Mouse (Mus musculus): ENCODE data around the gene Lrrn2. TPM values are rescaled to one million over a fixed set of nuclear protein-coding genes. Genes with fewer than 3 reads are reported as not detected.
A peak's percentile ranks its signal among the peaks of the same experiment; 100 is the strongest.

The Lrrn2 gene
- 2.6 TPM in 2 replicates for polyA plus RNA-seq (2014; fragmentation: Nextera tagmentation; extraction: Ambion mirVana)

DNA sequence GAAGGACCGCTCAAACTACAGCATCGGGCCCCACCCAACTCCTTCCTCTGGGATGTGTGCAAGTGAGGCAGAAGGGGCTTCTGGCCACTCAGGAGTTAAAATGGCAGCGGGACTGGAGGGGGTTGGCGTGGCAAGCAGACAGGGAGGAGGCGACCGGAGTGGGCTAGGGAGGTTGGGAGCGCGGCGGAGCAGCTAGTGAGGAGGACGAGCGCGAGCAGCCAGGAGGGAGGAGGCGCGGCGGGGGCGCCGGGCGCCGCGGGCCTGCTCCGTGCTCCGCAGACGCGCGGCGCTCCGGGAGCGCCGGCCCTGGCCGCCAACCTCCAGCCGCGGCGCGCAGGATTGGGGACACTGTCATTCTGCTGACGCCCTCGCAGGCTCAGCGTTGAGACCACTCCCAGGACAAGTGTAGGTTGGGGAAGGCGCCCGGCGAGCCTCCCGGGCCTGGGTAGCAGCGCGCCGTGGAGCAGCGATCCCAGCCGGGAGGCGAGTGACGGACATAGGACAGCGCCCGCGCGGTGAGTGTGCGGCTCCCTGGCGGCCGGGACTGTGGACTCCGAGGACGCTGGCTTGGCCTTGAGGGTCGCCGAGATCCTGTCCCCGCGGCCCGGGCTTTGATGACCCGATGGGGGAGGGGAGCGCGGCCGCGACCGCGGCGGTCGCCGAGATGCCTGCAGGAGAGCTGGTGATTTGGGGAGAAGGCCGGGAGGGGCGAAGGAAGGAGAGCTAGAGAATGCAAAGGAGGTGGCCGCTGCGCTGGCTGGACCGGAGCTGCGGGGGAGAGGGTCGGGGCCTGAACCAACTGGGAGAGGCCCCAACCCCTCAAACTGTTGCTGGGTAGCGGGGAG lies at the start of gene Lrrn2:
Gene Lrrn2 (plus strand): TSS at position 113 of the 845 bp plus-strand sequence.
- Histone ChIP-seq H3K9ac (ENCODE audit: low read length) (peak within 1 kb of the TSS; percentile 52), H3K9me3 (ENCODE audit: control insufficient read depth, low read length) (no peaks in the 10 kb centered on the region), H3K27me3 (ENCODE audit: control insufficient read depth, insufficient read depth, low read length) (peaks cover 54% of the 10 kb centered on the region), H3K4me2 (ENCODE audit: low read depth, severe bottlenecking) (peak within 1 kb of the TSS; percentile 98), H3K4me1 (ENCODE audit: control insufficient read depth, insufficient read depth, low read length) (peaks cover 21% of the 10 kb centered on the region), H3K36me3 (ENCODE audit: control insufficient read depth, insufficient read depth, low read length) (no peaks in the 10 kb centered on the region), H3K27ac (replicated peaks; ENCODE audit: low read depth, low read length) (no peak within 1 kb of the TSS), H3K4me3 (ENCODE audit: low read depth, low read length) (peak within 1 kb of the TSS; percentile 58)
- WGBS: under 1% methylated on average over 79 of the region's 80 CpGs
- peak; percentile 48 for ATAC-seq (ENCODE audit: insufficient number of reproducible peaks, low FRiP score, low TSS enrichment, low read depth)
- peak; percentile 71 for DNase-seq (ENCODE audit: low spot score)

DNA sequence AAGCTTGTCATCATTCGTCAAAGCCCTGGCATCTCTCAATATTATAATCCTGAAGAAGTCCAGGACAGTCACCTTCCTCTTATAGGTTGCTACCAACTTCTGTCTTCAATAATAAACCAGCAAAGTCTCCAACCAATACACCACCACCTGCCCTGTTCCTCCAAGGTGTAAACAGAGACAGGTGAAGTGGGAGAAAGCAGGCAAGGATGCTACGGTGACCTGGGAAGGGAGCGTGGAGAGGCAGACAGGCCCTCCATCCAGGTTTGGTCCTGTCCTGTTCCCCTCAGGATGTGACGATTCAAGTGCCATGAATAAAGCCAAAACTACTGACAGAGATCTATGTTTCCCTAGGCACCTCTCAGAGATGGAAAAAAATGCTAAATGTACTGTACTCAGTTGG lies 48.1 kb upstream of the Lrrn2 start:
- WGBS: 82% methylated on average over 4 of the region's 4 CpGs
- Histone ChIP-seq H3K9me3 (ENCODE audit: control insufficient read depth, low read length) (no peaks in the 10 kb centered on the region), H3K9ac (ENCODE audit: low read length) (no peak overlapping the region), H3K4me3 (ENCODE audit: low read depth, low read length) (no peak overlapping the region), H3K27me3 (ENCODE audit: control insufficient read depth, insufficient read depth, low read length) (no peaks in the 10 kb centered on the region), H3K27ac (replicated peaks; ENCODE audit: low read depth, low read length) (no peak overlapping the region), H3K36me3 (ENCODE audit: control insufficient read depth, insufficient read depth, low read length) (no peaks in the 10 kb centered on the region), H3K4me1 (ENCODE audit: control insufficient read depth, insufficient read depth, low read length) (no peaks in the 10 kb centered on the region), H3K4me2 (ENCODE audit: low read depth, severe bottlenecking) (no peak overlapping the region)
- DNase-seq (ENCODE audit: low spot score) (no peak), ATAC-seq (ENCODE audit: insufficient number of reproducible peaks, low FRiP score, low TSS enrichment, low read depth) (no peak)

DNA sequence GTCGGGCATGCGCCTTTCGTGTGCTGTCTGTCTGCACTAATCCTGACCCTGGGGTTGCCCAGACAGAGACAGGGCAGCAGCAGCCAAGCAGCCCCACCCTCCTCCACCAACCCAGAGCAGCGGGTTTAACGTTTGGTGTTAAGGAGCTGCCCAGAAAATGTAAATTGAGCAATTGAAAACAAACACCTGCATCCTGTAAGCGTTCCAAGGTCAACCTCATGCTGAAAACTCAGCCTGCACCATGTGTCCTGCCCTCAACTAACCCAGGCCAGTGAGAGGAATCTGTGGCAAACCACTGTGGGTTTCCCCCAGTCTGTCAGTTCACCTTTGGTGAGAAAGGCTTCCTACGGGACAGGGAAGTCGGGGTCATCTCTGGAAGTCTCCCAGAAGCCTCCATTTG lies 46.0 kb upstream of the Lrrn2 start:
- Histone ChIP-seq H3K9me3 (ENCODE audit: control insufficient read depth, low read length) (no peaks in the 10 kb centered on the region), H3K4me1 (ENCODE audit: control insufficient read depth, insufficient read depth, low read length) (no peaks in the 10 kb centered on the region), H3K27me3 (ENCODE audit: control insufficient read depth, insufficient read depth, low read length) (no peaks in the 10 kb centered on the region), H3K9ac (ENCODE audit: low read length) (no peak overlapping the region), H3K4me3 (ENCODE audit: low read depth, low read length) (no peak overlapping the region), H3K27ac (replicated peaks; ENCODE audit: low read depth, low read length) (no peak overlapping the region), H3K36me3 (ENCODE audit: control insufficient read depth, insufficient read depth, low read length) (no peaks in the 10 kb centered on the region), H3K4me2 (ENCODE audit: low read depth, severe bottlenecking) (no peak overlapping the region)
- DNase-seq (ENCODE audit: low spot score): no peak
- ATAC-seq (ENCODE audit: insufficient number of reproducible peaks, low FRiP score, low TSS enrichment, low read depth): no peak
- WGBS: 54% methylated on average over 8 of the region's 8 CpGs

DNA sequence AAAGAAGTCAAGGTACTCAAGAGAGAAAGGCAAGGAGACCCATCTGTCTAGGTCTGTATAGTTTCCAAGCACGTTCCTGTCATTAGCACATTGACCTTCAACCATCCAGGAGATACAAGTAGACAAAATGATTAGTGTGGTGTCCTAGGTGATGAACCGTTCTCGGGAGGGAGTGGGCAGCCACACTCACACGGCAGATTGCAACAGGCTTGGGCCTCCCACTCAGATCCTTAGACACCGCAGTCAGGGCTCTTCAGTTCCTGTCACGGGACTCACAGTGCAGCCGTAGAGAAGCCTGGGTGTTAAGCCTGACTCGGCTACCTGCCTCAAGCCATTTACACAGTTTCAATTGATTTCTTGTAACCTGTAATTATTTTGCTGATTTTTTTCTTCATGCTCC lies 43.2 kb upstream of the Lrrn2 start:
- Histone ChIP-seq H3K36me3 (ENCODE audit: control insufficient read depth, insufficient read depth, low read length) (no peaks in the 10 kb centered on the region), H3K4me3 (ENCODE audit: low read depth, low read length) (no peak overlapping the region), H3K27me3 (ENCODE audit: control insufficient read depth, insufficient read depth, low read length) (no peaks in the 10 kb centered on the region), H3K9me3 (ENCODE audit: control insufficient read depth, low read length) (no peaks in the 10 kb centered on the region), H3K4me1 (ENCODE audit: control insufficient read depth, insufficient read depth, low read length) (no peaks in the 10 kb centered on the region), H3K4me2 (ENCODE audit: low read depth, severe bottlenecking) (no peak overlapping the region), H3K9ac (ENCODE audit: low read length) (no peak overlapping the region), H3K27ac (replicated peaks; ENCODE audit: low read depth, low read length) (no peak overlapping the region)
- WGBS: 85% methylated on average over 8 of the region's 8 CpGs
- ATAC-seq (ENCODE audit: insufficient number of reproducible peaks, low FRiP score, low TSS enrichment, low read depth) (no peak), DNase-seq (ENCODE audit: low spot score) (no peak)

DNA sequence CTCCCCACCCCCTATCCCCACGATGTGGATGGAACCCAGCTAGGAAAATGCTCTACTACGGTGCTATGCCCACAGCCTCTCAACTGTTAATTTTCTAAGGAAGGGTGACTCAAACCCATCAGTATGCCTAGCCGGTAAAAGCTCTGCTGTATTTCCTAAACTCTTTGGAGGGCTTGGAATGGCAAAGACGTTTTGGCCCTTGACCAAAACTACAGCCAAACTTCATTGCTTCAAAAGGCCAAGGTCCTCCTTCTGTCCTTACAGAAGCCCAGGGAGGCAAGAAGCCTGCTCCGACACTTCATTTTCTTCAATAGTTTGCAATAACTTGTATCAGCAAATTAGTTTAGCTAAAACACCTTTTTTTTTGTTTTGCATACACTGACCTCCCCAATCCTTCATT lies 42.4 kb upstream of the Lrrn2 start:
- no peaks in the 10 kb centered on the region for H3K27me3 ChIP-seq (ENCODE audit: control insufficient read depth, insufficient read depth, low read length)
- ATAC-seq (ENCODE audit: insufficient number of reproducible peaks, low FRiP score, low TSS enrichment, low read depth): no peak
- no peak for DNase-seq (ENCODE audit: low spot score)
- H3K9ac ChIP-seq (ENCODE audit: low read length): no peak overlapping the region
- H3K27ac ChIP-seq (replicated peaks; ENCODE audit: low read depth, low read length): no peak overlapping the region
- 80% methylated on average over 5 of the region's 5 CpGs for WGBS
- no peaks in the 10 kb centered on the region for H3K36me3 ChIP-seq (ENCODE audit: control insufficient read depth, insufficient read depth, low read length)
- H3K4me3 ChIP-seq (ENCODE audit: low read depth, low read length): no peak overlapping the region
- H3K4me1 ChIP-seq (ENCODE audit: control insufficient read depth, insufficient read depth, low read length): no peaks in the 10 kb centered on the region
- H3K9me3 ChIP-seq (ENCODE audit: control insufficient read depth, low read length): no peaks in the 10 kb centered on the region
- no peak overlapping the region for H3K4me2 ChIP-seq (ENCODE audit: low read depth, severe bottlenecking)

DNA sequence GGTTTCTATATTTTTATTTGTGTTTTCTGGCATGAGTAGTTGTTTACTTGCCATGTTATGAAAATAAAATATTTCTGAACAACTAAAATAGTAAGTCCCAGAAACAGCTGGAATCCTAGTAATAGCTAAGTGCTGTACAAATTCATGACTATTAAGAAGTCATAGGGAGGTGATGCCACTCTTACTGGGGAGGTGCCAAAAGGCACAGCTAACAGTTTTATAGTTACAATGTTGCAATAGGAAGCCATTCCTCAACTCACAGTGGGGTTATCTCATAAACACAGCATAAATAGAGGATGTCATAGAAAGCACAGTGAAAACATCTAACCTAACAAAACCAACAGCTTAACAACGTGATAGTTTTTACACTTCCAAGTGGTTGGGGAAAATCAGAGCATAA lies 41.7 kb upstream of the Lrrn2 start:
- H3K9ac ChIP-seq (ENCODE audit: low read length): no peak overlapping the region
- no peaks in the 10 kb centered on the region for H3K9me3 ChIP-seq (ENCODE audit: control insufficient read depth, low read length)
- no peaks in the 10 kb centered on the region for H3K27me3 ChIP-seq (ENCODE audit: control insufficient read depth, insufficient read depth, low read length)
- no peak overlapping the region for H3K4me2 ChIP-seq (ENCODE audit: low read depth, severe bottlenecking)
- H3K36me3 ChIP-seq (ENCODE audit: control insufficient read depth, insufficient read depth, low read length): no peaks in the 10 kb centered on the region
- WGBS: 69% methylated on average over 1 of the region's 1 CpGs
- no peak overlapping the region for H3K27ac ChIP-seq (replicated peaks; ENCODE audit: low read depth, low read length)
- no peak overlapping the region for H3K4me3 ChIP-seq (ENCODE audit: low read depth, low read length)
- no peak for ATAC-seq (ENCODE audit: insufficient number of reproducible peaks, low FRiP score, low TSS enrichment, low read depth)
- DNase-seq (ENCODE audit: low spot score): no peak
- no peaks in the 10 kb centered on the region for H3K4me1 ChIP-seq (ENCODE audit: control insufficient read depth, insufficient read depth, low read length)

DNA sequence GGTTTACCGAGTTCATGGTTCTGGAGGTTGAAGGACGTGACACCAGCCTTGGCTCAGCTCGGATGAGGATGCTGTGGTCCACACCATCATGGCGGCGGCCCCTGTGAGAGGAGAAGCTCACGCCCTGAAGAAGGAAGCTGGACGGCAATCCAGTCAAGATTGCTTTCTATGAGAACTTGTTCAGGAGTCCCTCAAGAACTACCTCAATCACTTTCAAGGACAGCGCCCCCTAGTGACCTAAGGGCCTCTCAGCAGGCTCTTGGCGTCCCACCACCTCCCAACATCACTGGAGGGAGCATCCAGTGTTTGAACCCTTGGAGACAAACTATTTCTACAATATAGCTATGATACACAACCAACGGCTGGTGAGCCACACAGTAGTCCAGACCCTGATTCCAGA lies 36.5 kb upstream of the Lrrn2 start:
- no peaks in the 10 kb centered on the region for H3K4me1 ChIP-seq (ENCODE audit: control insufficient read depth, insufficient read depth, low read length)
- no peak overlapping the region for H3K4me2 ChIP-seq (ENCODE audit: low read depth, severe bottlenecking)
- H3K9me3 ChIP-seq (ENCODE audit: control insufficient read depth, low read length): no peaks in the 10 kb centered on the region
- H3K27me3 ChIP-seq (ENCODE audit: control insufficient read depth, insufficient read depth, low read length): no peaks in the 10 kb centered on the region
- H3K4me3 ChIP-seq (ENCODE audit: low read depth, low read length): no peak overlapping the region
- WGBS: 81% methylated on average over 10 of the region's 10 CpGs
- H3K9ac ChIP-seq (ENCODE audit: low read length): no peak overlapping the region
- no peak overlapping the region for H3K27ac ChIP-seq (replicated peaks; ENCODE audit: low read depth, low read length)
- no peak for ATAC-seq (ENCODE audit: insufficient number of reproducible peaks, low FRiP score, low TSS enrichment, low read depth)
- DNase-seq (ENCODE audit: low spot score): no peak
- no peaks in the 10 kb centered on the region for H3K36me3 ChIP-seq (ENCODE audit: control insufficient read depth, insufficient read depth, low read length)

DNA sequence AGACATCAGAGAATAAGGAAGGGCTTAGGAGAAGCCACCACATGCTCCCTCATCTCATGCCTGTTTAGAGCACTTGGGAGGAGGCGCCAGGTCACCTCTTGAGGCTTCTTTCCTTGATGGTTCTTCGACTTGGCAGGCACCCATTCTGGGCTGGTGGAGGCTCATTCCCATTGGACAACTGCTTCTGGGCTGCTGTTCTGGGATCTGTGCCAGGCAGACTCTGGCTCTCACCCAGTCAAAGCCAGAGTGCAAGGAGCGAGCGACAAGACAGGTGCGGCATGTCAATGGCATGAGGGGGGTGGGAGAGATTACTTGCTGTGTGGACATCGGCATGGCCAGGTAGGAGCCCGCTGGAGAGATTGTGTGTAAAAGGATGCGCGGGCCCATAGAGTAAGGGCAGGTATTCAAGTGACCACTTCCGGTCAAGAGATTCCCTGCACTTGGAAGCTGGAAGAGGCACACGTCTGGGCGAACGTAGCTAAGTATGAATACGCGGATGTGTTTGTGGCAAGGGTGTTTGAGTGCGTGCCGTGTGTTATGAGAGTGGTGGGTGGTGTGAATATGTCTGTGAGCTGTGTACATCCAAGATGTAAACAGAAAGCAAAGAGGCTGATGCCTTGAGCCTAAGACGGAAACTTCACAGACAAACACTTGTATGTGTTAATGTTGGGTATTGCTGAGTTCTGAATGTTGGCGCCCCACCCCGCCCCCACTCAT lies 35.8 kb upstream of the Lrrn2 start:
- H3K27ac ChIP-seq (replicated peaks; ENCODE audit: low read depth, low read length): no peak overlapping the region
- no peak for DNase-seq (ENCODE audit: low spot score)
- no peaks in the 10 kb centered on the region for H3K9me3 ChIP-seq (ENCODE audit: control insufficient read depth, low read length)
- H3K4me3 ChIP-seq (ENCODE audit: low read depth, low read length): no peak overlapping the region
- no peaks in the 10 kb centered on the region for H3K36me3 ChIP-seq (ENCODE audit: control insufficient read depth, insufficient read depth, low read length)
- no peak overlapping the region for H3K9ac ChIP-seq (ENCODE audit: low read length)
- no peaks in the 10 kb centered on the region for H3K4me1 ChIP-seq (ENCODE audit: control insufficient read depth, insufficient read depth, low read length)
- no peak overlapping the region for H3K4me2 ChIP-seq (ENCODE audit: low read depth, severe bottlenecking)
- H3K27me3 ChIP-seq (ENCODE audit: control insufficient read depth, insufficient read depth, low read length): no peaks in the 10 kb centered on the region
- ATAC-seq (ENCODE audit: insufficient number of reproducible peaks, low FRiP score, low TSS enrichment, low read depth): no peak
- WGBS: 92% methylated on average over 20 of the region's 20 CpGs

Measured in limb, embryonic 11.5 days (tissue).